Mouse (Mus musculus) heart, adult 2 months (tissue): ENCODE results near the gene Stambpl1. TPM values are rescaled to one million over a fixed set of nuclear protein-coding genes. Genes with fewer than 3 reads are reported as not detected.

Source experiments
- DNase-seq, 2 experiments: peaks; one replicate each; pipeline ENCODE4 v3.0.0; 2021
- H3K27ac ChIP-seq: fragments of 200-600 bp; 2 replicates; pipeline ENCODE4 v1.8.1; 2022
- H3K27me3 ChIP-seq: fragments of 200-500 bp; 2 replicates; pipeline ENCODE4 v1.6.1; 2012; ENCODE audit warnings: mild to moderate bottlenecking, low read length, inconsistent platforms, mixed read lengths; ENCODE audit not compliant: control insufficient read depth, insufficient read depth
- H3K36me3 ChIP-seq: fragments of 200-500 bp; 2 replicates; pipeline ENCODE4 v1.6.1; 2012; ENCODE audit warnings: low read length, inconsistent platforms; ENCODE audit not compliant: control insufficient read depth, insufficient read depth
- H3K4me1 ChIP-seq: fragments of 200-500 bp; 2 replicates; pipeline ENCODE4 v1.6.1; 2011; ENCODE audit warnings: low read length; ENCODE audit not compliant: control insufficient read depth, insufficient read depth
- H3K4me3 ChIP-seq: fragments of 200-600 bp; 2 replicates; pipeline ENCODE4 v1.8.1; 2022
- H3K79me2 ChIP-seq: fragments of 200-500 bp; replicated peaks from 2 replicates; pipeline ENCODE4 v1.6.1; 2012; ENCODE audit warnings: mild to moderate bottlenecking, inconsistent platforms, low read length, moderate library complexity, mixed read lengths; ENCODE audit not compliant: control insufficient read depth, insufficient read depth
- H3K9ac ChIP-seq: fragments of 200-500 bp; 2 replicates; pipeline ENCODE4 v1.6.1; 2012; ENCODE audit warnings: low read depth, mild to moderate bottlenecking, control low read depth, inconsistent platforms, low read length, mixed read lengths
- CTCF ChIP-seq: fragments of 200-600 bp; IDR thresholded peaks from 2 replicates; pipeline ENCODE4 v1.8.1; 2022; ENCODE audit warnings: antibody characterized with exemption, mild to moderate bottlenecking, moderate library complexity
- EP300 ChIP-seq: fragments of 200-500 bp; IDR thresholded peaks from 2 replicates; pipeline ENCODE4 v1.6.1; 2011; ENCODE audit warnings: low read depth, low read length, control low read depth; ENCODE audit not compliant: insufficient read depth
- POLR2A ChIP-seq: fragments of 200-500 bp; IDR thresholded peaks from 2 replicates; pipeline ENCODE4 v1.6.1; 2011; ENCODE audit warnings: mild to moderate bottlenecking, low read depth, low read length, control low read depth; ENCODE audit not compliant: insufficient read depth
- WGBS: fragments of 180-500 bp; shearing (Covaris S2); methylation state at CpG from one replicate; pipeline ENCODE4 v1.1.7; 2018; 5-methylcytosine and 5-hydroxymethylcytosine counted together
- intact Hi-C: fragments of 180-260 bp; cut with DNase I; formaldehyde crosslinking; loops from one replicate; pipeline ENCODE4 v1.15.1; 2025
- polyA plus RNA-seq: library from polyadenylated mRNA; depleted of rRNA; stranded (reverse); fragments of >200 nt; gene quantifications from 2 replicates; pipeline ENCODE4 v1.2.3, GENCODE M21; 2012
- total RNA-seq, 2 experiments: library from RNA; stranded (reverse); gene quantifications; 2 replicates each; pipeline ENCODE4 v1.2.3; 2021

Stambpl1 gene
- total and polyA plus RNA-seq, 3 experiments, result 3.0 to 3.6 (median 3.5) TPM

DNA sequence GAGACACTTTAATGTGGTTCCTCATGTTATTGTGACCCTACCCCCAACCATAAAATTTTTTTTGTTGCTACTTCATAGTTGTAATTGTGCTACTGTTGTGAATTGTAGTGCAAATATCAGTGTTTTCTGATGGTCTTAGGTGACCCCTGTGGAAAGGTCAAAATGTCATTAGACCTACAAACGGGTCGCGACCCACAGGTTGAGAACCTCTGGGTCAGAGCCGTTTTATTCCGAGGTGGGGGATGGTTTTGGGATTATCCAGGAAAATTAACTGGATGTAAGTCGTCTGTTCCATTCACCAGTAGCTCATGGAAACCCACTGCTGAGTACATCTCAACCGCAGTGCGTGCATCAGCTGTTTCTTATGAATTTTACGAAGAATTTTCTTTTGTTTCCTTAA, 1.7 kb downstream of the Stambpl1 start:
- intact Hi-C loops, result no loop called here

DNA sequence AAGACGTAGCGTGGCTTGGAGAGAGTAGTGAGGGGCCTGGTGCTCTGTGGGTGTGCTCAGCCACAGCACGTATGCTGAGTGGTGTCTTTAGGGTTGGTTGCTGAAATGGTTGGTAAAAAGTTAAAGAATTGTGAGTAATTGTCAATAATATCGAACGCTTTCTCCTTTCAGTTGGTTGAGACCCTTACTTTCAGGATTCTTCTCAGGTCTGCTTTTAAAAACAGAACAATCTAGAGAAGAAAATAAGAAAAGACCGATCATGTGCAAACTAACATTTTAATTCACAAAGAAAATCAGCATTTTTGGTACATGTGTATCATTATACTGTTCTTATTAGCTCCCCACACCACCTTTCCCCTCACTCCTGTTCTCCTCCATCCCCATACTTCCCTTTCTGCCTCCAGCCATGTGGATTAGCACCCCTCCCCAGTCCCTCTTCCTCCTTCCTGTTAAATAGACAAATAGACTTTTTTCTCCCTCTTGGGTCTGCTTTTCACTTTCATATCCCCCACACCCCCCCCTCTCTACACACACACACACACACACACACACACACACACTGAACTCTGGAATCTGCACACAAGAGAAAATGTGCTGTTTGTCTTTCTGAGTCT, 2.2 kb downstream of the Stambpl1 start:
- H3K36me3 ChIP-seq, result no peaks in the 10 kb centered on the region
- intact Hi-C loops, result no loop called here
- no peaks in the 10 kb centered on the region for H3K27me3 ChIP-seq
- H3K79me2 ChIP-seq, result no peaks in the 10 kb centered on the region
- peaks cover 1% of the 10 kb centered on the region for H3K4me1 ChIP-seq
- H3K9ac ChIP-seq, result no peak overlapping the region
- no peak overlapping the region for H3K4me3 ChIP-seq
- no peak overlapping the region for H3K27ac ChIP-seq
- TF ChIP-seq CTCF (no peak), EP300 (no peak), POLR2A (no peak)
- WGBS, result 93% methylated on average over 6 of the region's 6 CpGs
- no peak for DNase-seq

More for the DNA sequence above, 1.7 kb downstream of the Stambpl1 start:
- WGBS, result 72% methylated on average over 9 of the region's 9 CpGs
- DNase-seq, result no peak
- no peaks in the 10 kb centered on the region for H3K27me3 ChIP-seq
- H3K27ac ChIP-seq, result peak overlapping the region; percentile 70; the same call in 1 of the 2 replicates
- peak overlapping the region; percentile 69 for H3K4me3 ChIP-seq
- TF ChIP-seq EP300 (no peak), CTCF (no peak), POLR2A (no peak)
- no peaks in the 10 kb centered on the region for H3K36me3 ChIP-seq
- no peak overlapping the region for H3K9ac ChIP-seq
- no peaks in the 10 kb centered on the region for H3K79me2 ChIP-seq
- H3K4me1 ChIP-seq, result peaks cover 1% of the 10 kb centered on the region

- H3K27ac ChIP-seq, result 0 out of 2 replicates have a peak overlapping the region, but pooled peaks have one; percentile 1
- H3K4me3 ChIP-seq, result no peak overlapping the region
- no peak overlapping the region for H3K9ac ChIP-seq
- TF ChIP-seq CTCF (no peak), POLR2A (no peak), EP300 (no peak)
- DNase-seq, result no peak
- intact Hi-C loops, result no loop called here
- no peaks in the 10 kb centered on the region for H3K27me3 ChIP-seq
- H3K4me1 ChIP-seq, result peaks cover 3% of the 10 kb centered on the region
- WGBS, result 55% methylated on average over 2 of the region's 2 CpGs
- no peaks in the 10 kb centered on the region for H3K79me2 ChIP-seq
- H3K36me3 ChIP-seq, result no peaks in the 10 kb centered on the region
These were observed 3.0 kb downstream of the Stambpl1 start for GRCm38 (mm10) chr19:34195031-34195430.

DNA sequence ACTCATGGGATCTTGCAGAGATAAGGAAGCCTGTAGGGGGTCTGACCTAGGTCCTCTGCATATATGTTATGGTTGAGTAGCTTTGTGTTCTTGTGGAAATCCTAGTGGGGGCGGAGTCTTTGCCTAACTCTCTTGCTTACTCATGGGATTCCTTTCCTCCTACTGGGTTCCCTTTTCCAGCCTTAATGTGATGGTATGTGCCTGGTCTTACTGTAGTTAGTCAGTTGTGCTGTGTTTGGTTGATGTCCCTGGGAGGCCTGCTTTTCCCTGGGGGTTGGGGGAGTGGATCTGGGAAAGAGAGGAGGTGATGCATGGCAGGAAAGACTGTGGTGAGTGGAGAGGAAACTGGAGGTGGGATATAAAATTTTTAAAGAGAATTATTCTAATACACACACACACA, 6.0 kb downstream of the Stambpl1 start:
- TF ChIP-seq CTCF (no peak), EP300 (no peak), POLR2A (no peak)
- whole genome bisulfite sequencing, result 95% methylated on average over 1 of the region's 1 CpGs
- Histone ChIP-seq H3K9ac (no peak overlapping the region), H3K36me3 (no peaks in the 10 kb centered on the region), H3K79me2 (no peaks in the 10 kb centered on the region), H3K27me3 (no peaks in the 10 kb centered on the region), H3K4me3 (no peak overlapping the region), H3K4me1 (peaks cover 3% of the 10 kb centered on the region), H3K27ac (no peak overlapping the region)
- DNase-seq, result no peak
- intact Hi-C loops, result no loop called here

DNA sequence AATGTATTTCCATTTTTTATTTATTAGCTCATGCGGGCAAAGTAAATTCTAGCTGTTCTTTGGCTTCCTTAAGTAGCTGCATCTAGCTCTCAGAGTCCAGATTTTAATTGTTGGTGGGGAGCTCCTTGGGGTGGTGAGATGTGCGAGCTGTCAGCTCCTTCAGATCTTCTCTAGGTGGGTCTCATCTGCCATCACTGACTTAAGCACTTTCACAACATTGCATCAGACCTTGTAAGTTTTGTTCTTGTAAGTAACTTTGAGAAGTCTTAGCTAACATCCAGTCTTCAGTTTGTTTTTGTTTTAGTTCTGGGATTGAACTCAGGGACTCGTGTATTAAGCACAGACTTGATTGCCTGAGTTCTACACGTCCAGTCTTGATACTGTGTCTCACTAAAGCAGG, 6.9 kb downstream of the Stambpl1 start:
- H3K4me3 ChIP-seq, result no peak overlapping the region
- TF ChIP-seq EP300, result no peak
- no peak for TF ChIP-seq POLR2A
- TF ChIP-seq CTCF, result no peak
- no peaks in the 10 kb centered on the region for H3K27me3 ChIP-seq
- DNase-seq, result no peak
- H3K9ac ChIP-seq, result no peak overlapping the region
- no peaks in the 10 kb centered on the region for H3K79me2 ChIP-seq
- 75% methylated on average over 4 of the region's 4 CpGs for WGBS
- peaks cover 3% of the 10 kb centered on the region for H3K4me1 ChIP-seq
- no peak overlapping the region for H3K27ac ChIP-seq
- intact Hi-C loops, result no loop called here
- no peaks in the 10 kb centered on the region for H3K36me3 ChIP-seq

- Histone ChIP-seq H3K79me2 (no peaks in the 10 kb centered on the region), H3K27ac (no peak overlapping the region), H3K4me3 (no peak overlapping the region), H3K27me3 (no peaks in the 10 kb centered on the region), H3K9ac (no peak overlapping the region), H3K36me3 (no peaks in the 10 kb centered on the region), H3K4me1 (peaks cover 2% of the 10 kb centered on the region)
- TF ChIP-seq POLR2A, result no peak
- no peak for TF ChIP-seq EP300
- TF ChIP-seq CTCF, result no peak
- WGBS, result 53% methylated on average over 2 of the region's 2 CpGs
- no peak for DNase-seq
- intact Hi-C loops, result no loop called here
These were observed 7.5 kb downstream of the Stambpl1 start for GRCm38 (mm10) chr19:34199488-34199887.
